Mouse (Mus musculus) forebrain, embryonic 10.5 days (tissue): ENCODE measurements around the gene Ccdc160. TPM values are rescaled to one million over a fixed set of nuclear protein-coding genes. Genes with fewer than 3 reads are reported as not detected.

Source experiments
- DNase-seq: peaks from one replicate; pipeline ENCODE4 v3.0.0-alpha.2; 2017; ENCODE audit warnings: low spot score; ENCODE audit errors: extremely low spot score
- H3K27ac ChIP-seq: fragments of 300-500 bp; sonication (generic); 2 replicates; pipeline ENCODE4 v1.5.1; 2016; ENCODE audit warnings: mild to moderate bottlenecking
- H3K27me3 ChIP-seq: fragments of 300-500 bp; sonication (generic); 2 replicates; pipeline ENCODE4 v1.6.1; 2016; ENCODE audit warnings: mild to moderate bottlenecking; ENCODE audit not compliant: poor library complexity, severe bottlenecking
- H3K36me3 ChIP-seq: fragments of 300-500 bp; sonication (generic); replicated peaks from 2 replicates; pipeline ENCODE4 v1.6.1; 2016; ENCODE audit warnings: mild to moderate bottlenecking, moderate library complexity
- H3K4me1 ChIP-seq: fragments of 300-500 bp; sonication (generic); 2 replicates; pipeline ENCODE4 v1.6.1; 2016
- H3K4me3 ChIP-seq: fragments of 300-500 bp; sonication (generic); 2 replicates; pipeline ENCODE4 v1.5.1; 2016; ENCODE audit warnings: mild to moderate bottlenecking, moderate library complexity
- H3K9me3 ChIP-seq: fragments of 300-500 bp; sonication (generic); 2 replicates; pipeline ENCODE4 v1.6.1; 2016; ENCODE audit warnings: mild to moderate bottlenecking, moderate library complexity
- WGBS: fragments of 180-500 bp; shearing (Covaris S2); methylation state at CpG from one replicate; pipeline ENCODE4 v1.1.7; 2016; 5-methylcytosine and 5-hydroxymethylcytosine counted together
- polyA plus RNA-seq: library from polyadenylated mRNA; unstranded; fragments of >200 nt; fragmentation: Nextera tagmentation; extraction: Ambion mirVana; gene quantifications from 2 replicates; pipeline ENCODE4 v1.2.1, GENCODE M21; 2016

Ccdc160 gene
- 6.3 and 6.6 TPM in 2 replicates for polyA plus RNA-seq

DNA sequence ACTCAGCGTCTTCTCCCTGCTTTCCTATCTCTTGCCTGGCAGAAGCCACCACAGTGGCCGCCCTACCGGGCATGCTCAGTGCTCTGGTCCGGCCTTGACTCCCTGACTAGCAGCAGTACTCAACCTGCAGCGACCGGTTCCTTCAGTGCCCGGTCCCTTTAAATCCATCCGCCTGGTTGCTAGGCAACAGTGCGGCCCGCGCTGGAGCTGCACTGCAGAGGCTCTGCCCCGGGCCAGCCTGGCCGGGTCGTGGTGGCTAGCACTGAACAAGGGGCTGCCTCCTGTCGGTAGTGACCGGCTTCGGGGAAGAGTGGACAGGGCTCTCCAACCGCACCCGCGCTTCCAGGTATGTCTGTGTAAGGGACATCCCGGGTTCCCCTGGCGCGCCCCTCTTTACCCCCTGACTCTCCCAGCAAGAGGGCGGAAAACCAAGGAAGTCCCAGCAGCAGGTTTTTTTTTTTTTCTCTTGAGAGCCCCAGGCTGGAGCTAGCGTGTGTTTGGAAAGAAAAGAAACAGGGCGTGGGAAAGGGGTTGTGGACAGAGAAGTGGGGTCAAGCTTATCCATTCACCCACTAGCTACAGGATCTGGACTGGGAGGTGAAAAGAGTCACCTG, at the start of gene Ccdc160:
Ccdc160 (plus strand) TSS at position 221 of the 614 bp plus-strand sequence.
- H3K4me1 ChIP-seq: peaks cover 29% of the 10 kb centered on the region
- peak within 1 kb of the TSS; percentile 56 for H3K4me3 ChIP-seq
- H3K36me3 ChIP-seq: no peaks in the 10 kb centered on the region
- 14% methylated on average over 26 of the region's 26 CpGs for WGBS
- no peaks in the 10 kb centered on the region for H3K27me3 ChIP-seq
- peak; percentile 83 for DNase-seq
- H3K9me3 ChIP-seq: no peaks in the 10 kb centered on the region
- peak within 1 kb of the TSS; percentile 88 for H3K27ac ChIP-seq

DNA sequence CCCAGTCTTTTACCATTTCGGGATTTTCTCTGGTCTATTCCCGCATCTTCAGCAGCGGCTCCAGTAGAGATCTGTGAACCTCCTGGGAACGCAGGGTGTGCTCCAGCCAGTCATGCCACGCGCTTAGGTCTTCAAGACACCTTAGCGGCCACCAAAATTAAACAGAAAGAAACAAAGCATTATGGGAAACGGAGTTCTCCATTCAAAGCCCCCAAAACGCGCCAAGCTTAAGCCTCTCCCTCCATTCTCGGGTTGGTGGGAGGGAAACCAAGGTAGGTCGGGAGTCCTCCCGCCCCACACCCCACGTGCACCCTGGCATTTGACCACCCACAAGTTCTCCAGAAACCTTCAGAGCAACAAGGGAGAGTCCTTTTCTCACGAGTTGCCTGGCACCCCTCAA, 47.2 kb upstream of the Ccdc160 start:
- H3K27me3 ChIP-seq: 0 out of 2 replicates have a peak, but pooled peaks cover 9% of the 10 kb centered on the region
- H3K4me1 ChIP-seq: peaks cover 53% of the 10 kb centered on the region
- 17% methylated on average over 15 of the region's 15 CpGs for WGBS
- peaks cover 12% of the 10 kb centered on the region for H3K36me3 ChIP-seq
- peak overlapping the region; percentile 92 for H3K27ac ChIP-seq
- no peaks in the 10 kb centered on the region for H3K9me3 ChIP-seq
- peak overlapping the region; percentile 63 for H3K4me3 ChIP-seq
- peak; percentile 34 for DNase-seq

GRCm38 (mm10) chrX:52744201-52745051, 46.6 kb upstream of the Ccdc160 start:
- peaks cover 57% of the 10 kb centered on the region for H3K4me1 ChIP-seq
- 17% methylated on average over 50 of the region's 50 CpGs for WGBS
- H3K36me3 ChIP-seq: peaks cover 12% of the 10 kb centered on the region
- peak; percentile 53 for DNase-seq
- H3K4me3 ChIP-seq: peak overlapping the region; percentile 63
- peak overlapping the region; percentile 92 for H3K27ac ChIP-seq
- H3K9me3 ChIP-seq: no peaks in the 10 kb centered on the region
- 0 out of 2 replicates have a peak, but pooled peaks cover 9% of the 10 kb centered on the region for H3K27me3 ChIP-seq

GRCm38 (mm10) chrX:52745462-52745861, 45.5 kb upstream of the Ccdc160 start:
- Histone ChIP-seq H3K27me3 (0 out of 2 replicates have a peak, but pooled peaks cover 9% of the 10 kb centered on the region), H3K4me1 (peaks cover 68% of the 10 kb centered on the region), H3K27ac (peak overlapping the region; percentile 92), H3K4me3 (peak overlapping the region; percentile 63), H3K9me3 (no peaks in the 10 kb centered on the region), H3K36me3 (peaks cover 12% of the 10 kb centered on the region)
- peak; percentile 34 for DNase-seq
- 7% methylated on average over 8 of the region's 8 CpGs for WGBS

DNA sequence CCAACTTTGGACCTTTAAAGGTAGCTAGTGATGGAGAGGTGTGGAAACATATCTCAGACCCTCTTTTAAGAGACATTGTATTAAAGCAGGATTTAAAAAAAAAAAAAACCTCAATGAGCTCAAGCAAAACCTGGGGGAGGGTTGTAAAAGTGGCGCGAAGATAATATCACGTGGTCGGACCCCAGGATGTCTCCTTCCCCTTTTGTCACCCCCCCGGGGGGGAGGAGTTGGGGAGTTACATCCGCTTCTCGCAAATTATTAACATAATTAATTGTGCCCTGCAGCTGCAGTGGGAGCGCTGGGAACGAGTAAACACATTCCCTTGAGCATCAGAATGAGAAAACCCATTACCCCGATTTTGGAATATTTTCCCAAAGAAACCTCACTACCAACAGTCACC, 45.1 kb upstream of the Ccdc160 start:
- Histone ChIP-seq H3K9me3 (no peaks in the 10 kb centered on the region), H3K4me1 (peaks cover 72% of the 10 kb centered on the region), H3K36me3 (peaks cover 12% of the 10 kb centered on the region), H3K27me3 (0 out of 2 replicates have a peak, but pooled peaks cover 9% of the 10 kb centered on the region), H3K27ac (peak overlapping the region; percentile 92), H3K4me3 (peak overlapping the region; percentile 19; the same call in 1 of the 2 replicates)
- 21% methylated on average over 10 of the region's 10 CpGs for WGBS
- DNase-seq: no peak

DNA sequence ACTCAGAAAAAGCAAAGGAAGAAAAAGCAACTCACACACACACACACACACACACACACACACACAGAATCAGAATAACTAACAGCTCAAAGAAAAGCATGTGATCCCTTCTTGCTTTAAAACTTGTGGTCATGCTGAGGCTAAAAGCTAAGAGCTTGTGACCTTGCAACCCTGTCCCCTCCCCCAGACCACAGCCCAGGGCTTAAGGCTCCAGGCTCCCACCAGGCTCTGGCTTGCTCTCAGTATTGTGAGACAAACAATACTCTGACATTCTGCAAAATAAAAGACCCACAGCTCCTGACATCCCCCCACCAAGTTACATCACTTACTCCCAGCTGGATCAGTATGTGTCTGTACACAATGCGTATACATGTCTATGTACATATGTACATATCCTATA, 44.2 kb upstream of the Ccdc160 start:
- no peak overlapping the region for H3K4me3 ChIP-seq
- H3K9me3 ChIP-seq: no peaks in the 10 kb centered on the region
- peak overlapping the region; percentile 56 for H3K27ac ChIP-seq
- H3K27me3 ChIP-seq: 0 out of 2 replicates have a peak, but pooled peaks cover 9% of the 10 kb centered on the region
- peaks cover 6% of the 10 kb centered on the region for H3K36me3 ChIP-seq
- peaks cover 80% of the 10 kb centered on the region for H3K4me1 ChIP-seq
- peak; percentile 52 for DNase-seq
- 35% methylated on average over 1 of the region's 1 CpGs for WGBS

DNA sequence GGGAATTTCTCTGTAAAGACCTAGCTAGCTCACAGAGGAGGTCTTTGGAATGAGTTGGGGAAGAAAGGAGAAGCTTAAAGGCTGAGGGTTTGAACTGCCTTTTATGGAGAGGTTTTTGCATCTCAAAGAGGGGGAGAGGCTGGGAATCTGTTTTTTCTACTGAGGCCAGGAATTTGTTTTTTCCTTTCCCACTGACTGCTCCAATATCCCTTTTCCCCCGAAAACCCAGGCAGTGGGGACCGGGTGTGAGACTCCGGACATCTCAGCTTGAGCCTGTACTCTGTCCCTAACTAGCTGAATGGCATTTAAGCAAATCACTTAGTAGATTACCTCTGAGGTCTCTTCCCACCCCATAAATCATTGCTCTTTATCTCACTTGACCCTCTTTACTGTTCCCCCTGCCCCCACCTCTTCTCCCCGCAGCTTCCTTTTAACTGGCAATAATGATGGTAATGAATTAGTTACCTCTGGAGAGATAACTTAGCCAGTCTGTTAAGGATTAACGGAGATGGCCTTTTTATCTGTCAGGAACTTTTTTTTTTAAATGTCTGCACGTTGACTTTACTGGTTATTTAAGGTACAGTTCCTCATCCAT, 37.4 kb upstream of the Ccdc160 start:
- no peak for DNase-seq
- Histone ChIP-seq H3K4me3 (no peak overlapping the region), H3K27me3 (no peaks in the 10 kb centered on the region), H3K4me1 (peaks cover 59% of the 10 kb centered on the region), H3K36me3 (no peaks in the 10 kb centered on the region), H3K27ac (peak overlapping the region; percentile 44; the same call in 1 of the 2 replicates), H3K9me3 (no peaks in the 10 kb centered on the region)
- 19% methylated on average over 6 of the region's 6 CpGs for WGBS

GRCm38 (mm10) chrX:52757164-52757563, 33.8 kb upstream of the Ccdc160 start:
- Histone ChIP-seq H3K4me3 (no peak overlapping the region), H3K9me3 (no peaks in the 10 kb centered on the region), H3K4me1 (peaks cover 29% of the 10 kb centered on the region), H3K27me3 (no peaks in the 10 kb centered on the region), H3K36me3 (no peaks in the 10 kb centered on the region), H3K27ac (no peak overlapping the region)
- 88% methylated on average over 3 of the region's 3 CpGs for WGBS
- no peak for DNase-seq

GRCm38 (mm10) chrX:52759232-52759631, 31.8 kb upstream of the Ccdc160 start:
- H3K4me3 ChIP-seq: no peak overlapping the region
- H3K36me3 ChIP-seq: no peaks in the 10 kb centered on the region
- H3K27me3 ChIP-seq: no peaks in the 10 kb centered on the region
- WGBS: 66% methylated on average over 2 of the region's 2 CpGs
- H3K4me1 ChIP-seq: peaks cover 9% of the 10 kb centered on the region
- H3K27ac ChIP-seq: no peak overlapping the region
- no peaks in the 10 kb centered on the region for H3K9me3 ChIP-seq
- no peak for DNase-seq

DNA sequence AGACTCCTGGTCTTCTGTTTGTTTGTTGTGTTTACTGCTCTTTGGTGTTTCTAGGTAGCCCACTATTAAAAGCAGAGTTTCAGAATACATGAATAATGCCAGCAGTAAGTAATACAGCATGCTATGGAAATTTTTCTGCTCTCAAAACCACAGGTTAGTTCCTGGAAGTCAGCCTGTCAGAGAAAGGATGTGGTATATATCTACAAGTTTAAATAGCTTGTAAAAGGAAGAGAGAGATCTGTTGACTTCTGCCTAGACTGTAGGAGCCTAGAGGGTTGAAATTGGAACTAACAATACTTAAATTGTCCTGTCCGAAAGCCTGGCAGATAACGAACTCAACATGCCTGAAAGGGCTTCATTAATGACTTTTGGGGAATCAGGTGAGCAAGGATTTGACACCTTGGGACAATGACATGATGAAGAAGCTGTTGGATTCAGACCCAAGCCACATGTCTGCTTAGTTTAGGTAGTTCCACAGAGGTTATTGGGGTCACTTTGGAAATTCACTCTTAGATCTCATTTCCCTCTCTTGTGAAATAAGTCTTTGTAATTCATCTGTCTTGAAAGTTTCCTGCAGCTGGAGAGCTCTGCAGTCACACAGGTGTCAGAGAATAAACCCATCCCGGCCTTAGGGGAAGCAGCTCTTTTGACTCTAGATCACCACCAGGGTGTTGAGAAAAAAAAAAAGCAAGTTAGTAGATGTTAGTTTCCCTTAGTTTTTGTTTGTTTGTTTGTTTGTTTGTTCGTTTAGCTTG, 30.6 kb upstream of the Ccdc160 start:
- no peak for DNase-seq
- Histone ChIP-seq H3K36me3 (no peaks in the 10 kb centered on the region), H3K27ac (no peak overlapping the region), H3K4me3 (no peak overlapping the region), H3K9me3 (no peaks in the 10 kb centered on the region), H3K4me1 (no peaks in the 10 kb centered on the region), H3K27me3 (no peaks in the 10 kb centered on the region)
- WGBS: 50% methylated on average over 4 of the region's 4 CpGs

GRCm38 (mm10) chrX:52762221-52762620, 28.8 kb upstream of the Ccdc160 start:
- Histone ChIP-seq H3K36me3 (no peaks in the 10 kb centered on the region), H3K9me3 (no peaks in the 10 kb centered on the region), H3K4me1 (peaks cover 11% of the 10 kb centered on the region), H3K27ac (no peak overlapping the region), H3K4me3 (no peak overlapping the region), H3K27me3 (no peaks in the 10 kb centered on the region)
- 61% methylated on average over 4 of the region's 4 CpGs for WGBS
- DNase-seq: no peak

DNA sequence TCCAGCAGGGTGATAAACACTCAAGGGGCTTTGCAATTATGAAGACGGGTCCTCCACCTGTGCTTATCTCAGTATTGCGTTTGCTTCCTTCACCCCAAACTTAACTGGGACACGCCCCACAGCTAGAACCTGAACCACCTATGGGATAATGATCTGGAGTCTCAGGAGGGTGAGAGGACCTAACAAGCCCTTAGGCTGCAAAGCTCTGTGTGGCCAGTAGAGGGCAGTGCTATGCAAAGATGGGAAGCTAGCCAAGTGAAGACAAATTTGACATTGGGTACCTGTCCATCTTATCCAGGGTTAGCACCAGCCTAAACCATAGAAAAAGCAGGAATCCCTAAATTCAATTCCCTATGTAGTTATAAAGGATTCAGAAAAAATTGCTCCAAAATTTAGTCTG, 15.0 kb upstream of the Ccdc160 start:
- no peaks in the 10 kb centered on the region for H3K27me3 ChIP-seq
- H3K36me3 ChIP-seq: no peaks in the 10 kb centered on the region
- no peaks in the 10 kb centered on the region for H3K9me3 ChIP-seq
- no peak overlapping the region for H3K4me3 ChIP-seq
- peak; percentile 30 for DNase-seq
- no peaks in the 10 kb centered on the region for H3K4me1 ChIP-seq
- no peak overlapping the region for H3K27ac ChIP-seq
- 65% methylated on average over 3 of the region's 3 CpGs for WGBS
